Mouse (Mus musculus): ENCODE data around the gene Cog3. TPM values are rescaled to one million over a fixed set of nuclear protein-coding genes. Genes with fewer than 3 reads are reported as not detected.

The Cog3 gene
- polyA plus RNA-seq, 1 experiment from 2014 or later: 18.6 TPM

DNA sequence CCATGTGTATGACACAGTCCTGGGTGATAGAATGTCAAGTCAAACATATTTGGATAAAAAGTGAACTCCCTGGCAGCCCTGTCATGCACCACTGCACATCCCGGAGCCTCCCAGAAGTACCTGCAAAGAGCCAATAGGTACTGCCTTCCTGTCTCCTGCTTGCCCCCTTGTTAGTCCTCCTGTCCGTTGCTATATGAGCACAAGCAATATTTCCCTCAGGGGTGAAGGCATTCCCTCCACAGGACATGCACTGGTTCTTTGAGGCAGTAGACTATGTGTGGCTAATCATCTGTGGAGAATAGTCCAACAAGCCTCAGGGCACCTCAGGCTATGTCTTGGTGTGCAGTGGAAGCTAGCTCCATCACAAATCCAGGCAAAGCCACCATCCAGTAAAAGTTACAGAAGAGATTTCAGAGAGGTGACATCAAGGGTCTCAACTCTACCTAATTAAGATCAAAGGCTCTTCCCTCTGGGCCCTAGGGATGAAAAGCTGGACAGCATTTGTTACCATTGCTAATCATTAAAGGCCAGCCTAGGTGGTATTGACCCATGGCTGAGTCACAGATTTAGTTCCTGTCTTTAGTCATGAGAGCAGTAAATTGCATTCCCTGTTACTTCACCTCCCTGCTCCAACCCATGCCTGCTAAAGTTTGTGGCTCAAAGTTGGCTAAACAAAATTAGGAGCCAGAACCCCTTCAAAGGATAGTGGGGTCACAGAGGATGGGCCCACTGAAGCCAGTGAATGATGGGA lies 88.7 kb downstream of the Cog3 start:
- no peak overlapping the region for H3K4me2 ChIP-seq
- 89% methylated on average over 2 of the region's 2 CpGs for WGBS
- ATAC-seq (ENCODE audit: low FRiP score): no peak

DNA sequence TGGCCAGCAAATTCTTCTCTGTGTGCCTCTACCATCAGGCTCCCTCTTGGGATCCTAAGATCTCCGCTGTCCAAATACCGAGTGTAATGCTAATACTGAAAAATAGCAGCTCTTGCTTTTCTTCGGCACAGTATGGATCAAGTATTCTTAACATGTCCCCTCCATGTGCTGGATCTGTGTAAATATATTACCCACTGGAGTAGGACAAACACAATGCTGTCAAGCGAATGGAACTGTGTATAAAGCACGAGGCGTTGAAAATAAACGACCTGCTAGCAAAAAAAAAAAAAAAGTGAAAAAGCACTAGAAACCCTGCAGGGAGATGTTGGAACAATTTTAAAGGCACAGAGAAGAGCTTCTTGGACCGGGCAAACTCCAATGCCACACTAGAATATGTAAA lies 92.8 kb downstream of the Cog3 start:
- Histone ChIP-seq H3K4me1 (replicated peaks) (peaks cover 10% of the 10 kb centered on the region), H3K4me3 (no peak overlapping the region), H3K36me3 (no peaks in the 10 kb centered on the region), H3K27me3 (no peaks in the 10 kb centered on the region), H3K9ac (no peak overlapping the region), H3K9me3 (no peaks in the 10 kb centered on the region), H3K4me2 (no peak overlapping the region), H3K27ac (no peak overlapping the region)
- WGBS: 36% methylated on average over 8 of the region's 8 CpGs
- no peak for ATAC-seq (ENCODE audit: low FRiP score)

More for the DNA sequence above, 88.7 kb downstream of the Cog3 start:
- Histone ChIP-seq H3K36me3 (no peaks in the 10 kb centered on the region), H3K9ac (no peak overlapping the region), H3K9me3 (no peaks in the 10 kb centered on the region), H3K4me1 (replicated peaks) (peaks cover 10% of the 10 kb centered on the region), H3K27me3 (no peaks in the 10 kb centered on the region), H3K4me3 (no peak overlapping the region), H3K27ac (no peak overlapping the region)

DNA sequence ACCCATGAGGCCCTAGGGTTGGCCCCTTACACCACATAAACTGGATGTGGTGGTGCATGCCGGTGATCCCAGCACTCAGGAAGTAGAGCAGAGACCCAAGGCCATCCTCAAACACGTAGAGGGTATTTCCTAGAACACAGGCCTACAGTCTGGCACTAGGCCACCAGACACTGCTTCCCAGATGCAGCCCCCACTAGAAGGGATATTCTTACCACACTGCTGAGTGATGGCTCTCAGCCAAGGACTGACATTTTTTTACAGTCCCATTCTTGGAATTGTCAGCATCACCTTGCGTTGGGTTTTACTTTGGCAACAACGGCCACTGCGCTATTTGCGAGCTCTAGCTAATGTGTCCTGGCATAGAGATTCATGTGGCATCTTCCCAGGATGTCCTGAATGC lies 93.4 kb downstream of the Cog3 start:
- Histone ChIP-seq H3K4me3 (no peak overlapping the region), H3K4me1 (replicated peaks) (peaks cover 10% of the 10 kb centered on the region), H3K9me3 (no peaks in the 10 kb centered on the region), H3K9ac (no peak overlapping the region), H3K27ac (no peak overlapping the region; the same call in 1 of the 2 replicates), H3K36me3 (no peaks in the 10 kb centered on the region), H3K27me3 (no peaks in the 10 kb centered on the region), H3K4me2 (no peak overlapping the region)
- no peak for ATAC-seq (ENCODE audit: low FRiP score)
- WGBS: 80% methylated on average over 6 of the region's 6 CpGs

Other genes starting within 250 kb of the Cog3 start
- not detected in 2 replicates for gene Spert, start 161.4 kb downstream of the Cog3 start, polyA plus RNA-seq (2015; fragmentation: Nextera tagmentation; extraction: Ambion mirVana)
- not detected in 2 replicates for gene Erich6b, start 112.3 kb downstream of the Cog3 start, polyA plus RNA-seq (2015; fragmentation: Nextera tagmentation; extraction: Ambion mirVana)
- gene Slc25a30, start 32.5 kb upstream of the Cog3 start, polyA plus RNA-seq (2015; fragmentation: Nextera tagmentation; extraction: Ambion mirVana): 11.4 and 12.2 TPM in 2 replicates
- gene Tpt1, start 90.6 kb upstream of the Cog3 start, polyA plus RNA-seq (2015; fragmentation: Nextera tagmentation; extraction: Ambion mirVana): 884 and 886 TPM in 2 replicates
- 4.0 and 4.1 TPM in 2 replicates for gene Kctd4, start 200.5 kb upstream of the Cog3 start, polyA plus RNA-seq (2015; fragmentation: Nextera tagmentation; extraction: Ambion mirVana)